Mouse (Mus musculus) heart, adult 2 months (tissue): ENCODE results near the gene Ccdc157. TPM values are rescaled to one million over a fixed set of nuclear protein-coding genes. Genes with fewer than 3 reads are reported as not detected.

Source experiments
- DNase-seq, 2 experiments: peaks; one replicate each; pipeline ENCODE4 v3.0.0; 2021
- H3K27ac ChIP-seq: fragments of 200-600 bp; 2 replicates; pipeline ENCODE4 v1.8.1; 2022
- H3K27me3 ChIP-seq: fragments of 200-500 bp; 2 replicates; pipeline ENCODE4 v1.6.1; 2012; ENCODE audit warnings: mild to moderate bottlenecking, low read length, inconsistent platforms, mixed read lengths; ENCODE audit not compliant: control insufficient read depth, insufficient read depth
- H3K36me3 ChIP-seq: fragments of 200-500 bp; 2 replicates; pipeline ENCODE4 v1.6.1; 2012; ENCODE audit warnings: low read length, inconsistent platforms; ENCODE audit not compliant: control insufficient read depth, insufficient read depth
- H3K4me1 ChIP-seq: fragments of 200-500 bp; 2 replicates; pipeline ENCODE4 v1.6.1; 2011; ENCODE audit warnings: low read length; ENCODE audit not compliant: control insufficient read depth, insufficient read depth
- H3K4me3 ChIP-seq: fragments of 200-600 bp; 2 replicates; pipeline ENCODE4 v1.8.1; 2022
- H3K79me2 ChIP-seq: fragments of 200-500 bp; replicated peaks from 2 replicates; pipeline ENCODE4 v1.6.1; 2012; ENCODE audit warnings: mild to moderate bottlenecking, inconsistent platforms, low read length, moderate library complexity, mixed read lengths; ENCODE audit not compliant: control insufficient read depth, insufficient read depth
- H3K9ac ChIP-seq: fragments of 200-500 bp; 2 replicates; pipeline ENCODE4 v1.6.1; 2012; ENCODE audit warnings: low read depth, mild to moderate bottlenecking, control low read depth, inconsistent platforms, low read length, mixed read lengths
- CTCF ChIP-seq: fragments of 200-600 bp; IDR thresholded peaks from 2 replicates; pipeline ENCODE4 v1.8.1; 2022; ENCODE audit warnings: antibody characterized with exemption, mild to moderate bottlenecking, moderate library complexity
- EP300 ChIP-seq: fragments of 200-500 bp; IDR thresholded peaks from 2 replicates; pipeline ENCODE4 v1.6.1; 2011; ENCODE audit warnings: low read depth, low read length, control low read depth; ENCODE audit not compliant: insufficient read depth
- POLR2A ChIP-seq: fragments of 200-500 bp; IDR thresholded peaks from 2 replicates; pipeline ENCODE4 v1.6.1; 2011; ENCODE audit warnings: mild to moderate bottlenecking, low read depth, low read length, control low read depth; ENCODE audit not compliant: insufficient read depth
- WGBS: fragments of 180-500 bp; shearing (Covaris S2); methylation state at CpG from one replicate; pipeline ENCODE4 v1.1.7; 2018; 5-methylcytosine and 5-hydroxymethylcytosine counted together
- intact Hi-C: fragments of 180-260 bp; cut with DNase I; formaldehyde crosslinking; loops from one replicate; pipeline ENCODE4 v1.15.1; 2025
- polyA plus RNA-seq: library from polyadenylated mRNA; depleted of rRNA; stranded (reverse); fragments of >200 nt; gene quantifications from 2 replicates; pipeline ENCODE4 v1.2.3, GENCODE M21; 2012
- total RNA-seq, 2 experiments: library from RNA; stranded (reverse); gene quantifications; 2 replicates each; pipeline ENCODE4 v1.2.3; 2021

The Ccdc157 gene
- total and polyA plus RNA-seq, 3 experiments: 4.5 to 6.7 (median 4.6) TPM

DNA sequence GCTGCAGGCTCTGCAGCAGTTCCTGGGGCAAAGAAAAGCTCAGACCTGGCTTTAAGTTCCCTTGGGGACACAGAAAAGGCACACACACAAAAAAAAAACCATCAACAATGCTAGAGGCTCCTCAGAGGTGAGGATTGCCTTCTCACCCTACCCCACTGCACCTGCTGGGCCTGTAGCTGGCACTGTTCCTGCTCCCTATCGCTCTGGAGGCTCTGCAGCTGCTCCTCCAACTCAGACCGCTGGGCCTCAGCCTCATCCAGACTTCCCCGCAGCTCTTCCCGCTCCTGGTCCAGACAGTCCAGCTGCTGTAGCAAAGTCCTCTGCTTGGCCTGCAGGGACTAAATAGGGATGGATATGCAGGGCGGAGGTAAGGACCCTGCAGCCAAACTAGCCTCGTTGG is 13.7 kb downstream of the Ccdc157 start:
- no peaks in the 10 kb centered on the region for H3K27me3 ChIP-seq
- DNase-seq: no peak
- 71% methylated on average over 6 of the region's 6 CpGs for WGBS
- TF ChIP-seq CTCF (no peak), EP300 (no peak), POLR2A (no peak)
- no peaks in the 10 kb centered on the region; the same call in 1 of the 2 replicates for H3K36me3 ChIP-seq
- H3K4me1 ChIP-seq: peaks cover 4% of the 10 kb centered on the region
- H3K27ac ChIP-seq: no peak overlapping the region
- H3K4me3 ChIP-seq: no peak overlapping the region
- H3K79me2 ChIP-seq: no peaks in the 10 kb centered on the region
- intact Hi-C loops: no loop called here
- no peak overlapping the region for H3K9ac ChIP-seq

DNA sequence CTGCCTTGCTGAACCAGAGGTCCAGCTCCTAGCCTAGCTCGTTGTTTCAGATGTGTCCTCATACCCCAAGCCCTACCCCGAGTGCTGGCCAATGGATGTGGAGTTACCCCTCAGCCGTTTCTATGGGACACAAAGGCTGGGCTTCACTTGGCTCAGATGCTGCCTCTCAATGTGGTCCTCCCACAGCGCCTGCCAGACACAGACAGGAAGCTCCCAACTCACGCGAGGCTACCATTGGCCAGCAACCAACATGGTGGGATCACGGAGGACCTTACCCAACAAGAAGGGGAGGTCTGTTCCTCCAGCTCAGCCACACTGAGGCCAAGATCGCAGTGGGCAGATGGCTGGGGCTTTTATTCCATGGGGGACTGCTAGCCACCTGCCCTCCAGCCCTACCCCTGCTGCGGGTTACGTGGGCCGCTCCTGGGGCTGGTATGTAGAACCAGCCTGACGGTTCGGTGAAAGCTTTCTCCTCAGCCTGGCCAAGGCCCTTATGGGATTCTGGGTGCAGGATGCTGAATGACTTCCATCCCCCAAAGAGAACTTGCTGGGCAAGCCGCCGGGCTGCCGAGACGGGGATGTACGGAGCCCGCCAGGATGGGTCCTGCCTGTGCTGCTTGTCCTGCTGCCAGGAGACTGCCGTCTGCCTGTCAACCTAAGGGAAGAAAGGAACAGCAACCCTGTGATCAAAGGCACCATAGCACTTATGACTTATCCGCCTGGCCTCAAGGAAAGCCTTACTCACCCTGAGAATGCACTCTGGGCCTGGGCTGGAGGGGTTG is 16.6 kb downstream of the Ccdc157 start:
- Histone ChIP-seq H3K79me2 (no peaks in the 10 kb centered on the region), H3K27ac (no peak overlapping the region), H3K36me3 (no peaks in the 10 kb centered on the region; the same call in 1 of the 2 replicates), H3K4me1 (peaks cover 4% of the 10 kb centered on the region), H3K9ac (no peak overlapping the region), H3K4me3 (no peak overlapping the region), H3K27me3 (no peaks in the 10 kb centered on the region)
- WGBS: 82% methylated on average over 21 of the region's 21 CpGs
- no peak for TF ChIP-seq EP300
- no peak for TF ChIP-seq POLR2A
- TF ChIP-seq CTCF: no peak
- intact Hi-C loops: no loop called here
- no peak for DNase-seq

DNA sequence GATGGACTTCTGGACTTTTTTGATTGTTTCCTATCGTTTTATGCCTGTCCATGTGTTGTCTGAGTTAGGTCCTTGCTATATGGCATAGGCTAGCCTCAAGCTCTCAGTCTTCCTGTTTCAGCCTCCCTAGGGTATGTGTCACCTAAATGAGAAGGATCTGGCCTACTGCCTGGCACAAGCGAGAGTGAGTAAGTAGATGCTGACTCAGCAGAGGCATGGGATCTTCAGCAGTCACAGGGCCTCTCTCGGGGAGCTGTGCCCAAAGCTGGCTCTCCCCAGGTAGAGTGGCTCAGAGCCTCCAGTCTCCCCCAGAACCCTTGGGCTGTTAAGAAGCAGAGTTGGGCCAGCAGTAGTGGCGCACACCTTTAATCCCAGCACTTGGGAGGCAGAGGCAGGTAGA is 17.7 kb downstream of the Ccdc157 start:
- no peak for TF ChIP-seq POLR2A
- TF ChIP-seq EP300: no peak
- no peak for TF ChIP-seq CTCF
- WGBS: 77% methylated on average over 4 of the region's 4 CpGs
- no peak overlapping the region for H3K9ac ChIP-seq
- H3K4me1 ChIP-seq: no peaks in the 10 kb centered on the region
- no peak overlapping the region for H3K27ac ChIP-seq
- DNase-seq: no peak
- H3K27me3 ChIP-seq: no peaks in the 10 kb centered on the region
- no peaks in the 10 kb centered on the region for H3K79me2 ChIP-seq
- H3K36me3 ChIP-seq: no peaks in the 10 kb centered on the region; the same call in 1 of the 2 replicates
- H3K4me3 ChIP-seq: no peak overlapping the region
- intact Hi-C loops: no loop called here

DNA sequence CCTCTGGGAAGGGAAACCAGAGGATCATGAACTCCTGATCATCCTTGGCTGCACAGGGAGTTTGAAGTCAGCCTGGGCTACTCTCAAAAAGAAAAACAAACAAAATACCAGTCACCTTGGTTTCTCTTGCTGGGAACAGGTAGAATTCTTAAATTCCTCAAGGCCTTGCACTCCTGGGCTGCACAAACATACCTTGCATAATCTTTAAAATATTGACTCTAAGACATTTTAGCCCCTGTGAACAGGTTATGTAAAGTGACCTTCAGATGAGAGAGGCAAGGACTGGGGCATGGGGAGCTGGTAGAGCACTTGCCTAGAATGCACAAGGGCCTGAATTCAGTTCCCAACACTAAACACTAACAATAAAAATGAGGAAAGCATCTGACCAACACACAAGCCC is 18.6 kb downstream of the Ccdc157 start:
- no peak for DNase-seq
- no peaks in the 10 kb centered on the region; the same call in 1 of the 2 replicates for H3K36me3 ChIP-seq
- no peak overlapping the region for H3K4me3 ChIP-seq

DNA sequence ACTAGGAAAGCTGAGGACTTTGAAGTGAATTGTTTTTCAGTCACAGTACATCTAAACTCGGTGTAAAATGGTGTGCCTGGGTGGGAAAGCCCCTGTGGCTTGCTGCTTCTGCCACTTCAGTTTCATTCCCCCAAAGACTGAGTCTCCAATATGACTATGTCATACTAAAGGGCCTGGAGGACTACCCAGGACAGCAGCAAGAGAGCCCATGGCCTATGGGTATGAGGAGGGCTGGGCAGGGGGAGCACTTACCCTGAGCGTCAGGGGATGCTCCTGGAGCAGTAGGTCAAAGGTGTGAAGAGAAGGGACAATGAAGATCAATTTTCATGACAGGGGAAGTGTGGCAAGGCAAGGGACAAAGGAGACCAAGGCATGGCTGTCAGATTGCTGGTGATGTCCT is 21.1 kb downstream of the Ccdc157 start:
- no peak overlapping the region for H3K27ac ChIP-seq
- H3K27me3 ChIP-seq: no peaks in the 10 kb centered on the region
- H3K36me3 ChIP-seq: no peaks in the 10 kb centered on the region; the same call in 1 of the 2 replicates
- peaks cover 6% of the 10 kb centered on the region for H3K4me1 ChIP-seq
- H3K9ac ChIP-seq: no peak overlapping the region
- intact Hi-C loops: no loop called here
- H3K4me3 ChIP-seq: no peak overlapping the region
- DNase-seq: no peak
- TF ChIP-seq POLR2A: no peak
- TF ChIP-seq CTCF: no peak
- 92% methylated on average over 2 of the region's 2 CpGs for WGBS
- no peaks in the 10 kb centered on the region; the same call in 1 of the 2 replicates for H3K79me2 ChIP-seq

More for the DNA sequence above, 18.6 kb downstream of the Ccdc157 start:
- Histone ChIP-seq H3K27ac (no peak overlapping the region), H3K79me2 (no peaks in the 10 kb centered on the region), H3K9ac (no peak overlapping the region), H3K4me1 (no peaks in the 10 kb centered on the region), H3K27me3 (no peaks in the 10 kb centered on the region)
- intact Hi-C loops: no loop called here
- TF ChIP-seq CTCF (no peak), EP300 (no peak), POLR2A (no peak)
